Mouse (Mus musculus): ENCODE results near the gene Rbm48.
"Not testable (repeated sequence)": the region's sequence is repeated elsewhere in the genome, so short reads cannot be mapped to it uniquely, and the experiment has no call there.

Rbm48 gene

DNA sequence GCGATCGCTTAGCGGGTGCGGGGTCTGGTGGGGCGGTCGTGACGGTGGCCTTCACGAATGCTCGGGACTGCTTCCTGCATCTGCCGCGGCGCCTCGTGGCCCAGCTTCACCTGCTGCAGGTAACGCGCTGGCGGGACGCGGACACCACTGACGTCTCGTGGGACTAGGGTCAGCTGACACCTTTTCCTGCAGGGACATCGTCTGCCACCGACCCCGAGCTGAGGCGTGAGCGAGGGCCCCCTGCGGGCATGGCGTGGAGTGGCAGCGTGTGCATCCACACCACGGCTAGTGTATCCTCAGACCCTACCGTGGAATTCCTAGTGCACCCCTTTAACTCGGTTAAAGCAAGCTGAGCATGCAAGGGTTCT is at the start of gene Rbm48:
Rbm48 (minus strand) TSS at position 187 of the 368 bp plus-strand sequence.
- peak; percentile 88 for DNase-seq

DNA sequence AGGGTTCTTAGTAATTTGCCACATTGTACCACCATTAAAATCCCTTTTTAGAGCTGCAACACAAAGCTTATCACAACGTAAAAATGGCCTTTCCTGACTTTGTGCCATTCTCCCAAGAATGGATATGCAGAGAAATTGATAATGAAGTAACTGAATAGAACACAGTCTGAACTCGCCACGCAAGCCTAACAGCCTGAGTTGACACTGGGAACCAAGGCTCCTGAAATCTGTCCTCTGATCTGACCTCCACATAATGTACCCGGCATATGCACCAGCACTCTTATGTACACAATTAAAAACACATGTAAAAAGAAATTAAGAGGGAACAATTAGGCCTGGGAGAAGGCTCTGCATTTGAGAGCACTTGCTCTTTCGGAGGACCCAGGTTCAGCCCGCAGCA is 48.9 kb upstream of the Rbm48 start:
- no peak for DNase-seq

DNA sequence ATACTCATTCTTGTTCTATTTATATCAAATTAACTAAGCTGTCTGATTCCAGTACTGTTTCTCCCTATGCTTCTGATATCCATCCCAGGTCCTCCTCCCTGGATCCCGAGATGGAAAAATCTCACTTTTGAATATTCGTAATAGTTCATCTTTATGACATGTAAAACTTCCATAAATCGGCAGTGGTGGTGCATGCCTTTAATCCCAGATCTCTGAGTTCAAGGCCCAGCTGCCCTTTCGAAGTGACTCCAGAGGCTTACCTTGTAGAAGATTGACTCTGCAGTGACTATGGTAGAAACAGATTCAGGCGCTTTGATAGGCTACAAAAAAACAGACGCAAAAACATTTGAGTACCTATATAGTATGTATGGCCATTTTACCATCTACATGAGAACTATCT is 48.2 kb upstream of the Rbm48 start:
- no peak for DNase-seq

DNA sequence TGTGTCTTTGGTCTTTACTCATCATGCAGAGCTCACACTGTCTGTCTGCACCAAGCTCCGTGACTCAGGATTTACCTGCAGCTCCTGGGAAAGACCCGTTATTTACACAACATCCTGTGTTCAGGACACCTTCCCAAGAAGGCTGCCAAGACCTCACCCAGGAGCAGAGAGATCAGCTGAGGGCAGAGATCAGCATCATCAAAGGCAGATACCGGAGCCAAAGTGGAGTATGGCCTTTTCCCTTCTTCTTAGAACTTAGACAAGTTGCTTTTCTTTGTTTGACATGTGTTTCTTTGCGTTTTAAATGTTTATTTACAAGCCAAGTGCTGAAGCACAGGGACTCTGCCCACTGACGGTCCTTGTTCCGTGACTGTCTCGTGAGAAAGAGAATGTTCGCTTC is 38.9 kb upstream of the Rbm48 start:
- DNase-seq, result no peak

DNA sequence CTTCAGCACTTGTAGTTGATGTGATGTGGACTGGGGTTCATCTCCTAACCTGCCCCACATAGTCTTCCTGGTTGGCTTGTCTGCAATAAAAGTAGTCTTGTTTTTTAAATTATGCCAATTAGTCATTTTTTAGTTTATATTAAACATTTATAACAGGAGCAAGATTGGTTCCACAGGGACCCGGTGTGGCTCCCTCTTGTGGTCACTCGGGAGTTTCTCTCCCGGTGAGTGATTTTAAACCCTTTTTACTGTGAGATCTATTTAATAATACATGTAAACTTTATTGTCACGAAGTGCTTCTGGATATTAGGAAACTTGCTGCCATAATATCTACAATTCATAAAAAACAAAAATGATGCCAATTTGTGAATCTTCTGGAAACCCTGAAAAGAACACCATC is 37.6 kb upstream of the Rbm48 start:
- DNase-seq, result no peak

DNA sequence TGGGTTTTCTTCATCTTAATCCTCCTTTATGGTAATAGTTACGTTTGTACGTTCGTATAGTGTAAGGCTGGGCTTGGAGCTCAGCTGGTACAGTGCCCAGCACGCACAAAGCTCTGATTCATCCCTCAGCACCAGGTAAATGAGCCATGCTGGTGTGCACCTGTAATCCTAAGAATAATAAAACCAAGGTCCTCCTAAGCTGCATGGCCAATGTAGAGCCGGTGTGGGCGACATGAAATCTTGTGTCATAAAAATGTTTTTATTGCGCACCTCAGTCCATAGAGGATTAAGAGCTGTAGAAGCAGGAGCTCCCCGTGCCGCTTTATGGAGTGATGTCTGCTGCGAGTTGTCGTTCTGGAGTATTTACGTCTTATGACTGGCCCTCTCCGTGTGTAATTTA is 36.9 kb upstream of the Rbm48 start:
- no peak for DNase-seq

DNA sequence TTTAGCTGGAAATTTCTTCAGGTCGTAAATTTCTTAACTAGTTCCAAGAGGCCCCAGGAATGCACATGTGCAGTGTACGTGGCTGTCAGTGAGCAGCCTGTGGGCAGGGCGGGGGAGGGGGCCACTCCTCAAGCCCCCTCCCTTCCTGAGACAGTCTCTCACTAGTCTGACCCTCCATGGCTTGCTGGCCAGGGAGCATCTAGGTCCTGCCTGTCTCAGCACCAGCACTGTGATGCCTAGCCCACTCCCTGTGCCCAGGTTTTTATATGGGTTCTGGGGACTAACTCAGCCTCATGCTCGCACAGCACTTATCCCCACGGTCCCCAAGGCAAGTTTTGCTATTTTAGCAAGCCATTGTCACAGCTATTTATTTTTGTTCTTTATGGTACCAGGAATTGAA is 35.9 kb upstream of the Rbm48 start:
- DNase-seq, result no peak

DNA sequence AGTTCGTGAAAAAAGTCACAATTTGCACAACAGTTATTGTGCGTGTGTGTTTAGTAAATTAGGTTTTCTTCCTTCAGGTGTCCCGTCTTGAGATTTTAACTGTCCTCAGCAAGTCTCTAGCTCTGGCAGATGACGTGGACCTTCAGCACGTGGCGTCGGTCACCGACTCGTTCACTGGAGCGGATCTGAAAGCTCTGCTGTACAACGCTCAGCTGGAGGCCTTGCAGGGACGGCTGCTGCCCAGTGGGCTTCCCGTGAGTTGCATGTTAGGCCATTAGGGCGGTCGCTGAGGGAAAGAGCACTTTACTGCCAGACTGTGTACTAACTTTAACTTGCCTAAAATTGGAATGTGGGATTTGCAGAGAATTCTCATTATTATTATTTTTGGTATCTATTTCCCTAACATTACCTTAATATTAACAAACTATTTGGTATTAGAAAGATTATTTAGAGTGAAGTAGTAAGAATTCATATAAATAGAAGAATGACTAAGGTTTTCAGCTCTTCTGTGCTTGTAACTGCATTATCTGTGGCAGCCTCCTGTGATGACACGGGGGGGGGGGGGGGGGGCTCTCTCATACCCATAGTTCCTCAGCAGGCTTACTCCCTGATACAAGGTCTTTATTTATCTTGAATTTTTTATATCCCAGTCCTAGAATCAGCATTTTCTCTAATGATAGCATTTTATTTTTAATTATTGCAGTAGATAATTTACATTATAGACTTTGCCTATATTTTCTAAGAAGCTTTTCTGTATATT is 35.3 kb upstream of the Rbm48 start:
- peak; percentile 26 for DNase-seq

DNA sequence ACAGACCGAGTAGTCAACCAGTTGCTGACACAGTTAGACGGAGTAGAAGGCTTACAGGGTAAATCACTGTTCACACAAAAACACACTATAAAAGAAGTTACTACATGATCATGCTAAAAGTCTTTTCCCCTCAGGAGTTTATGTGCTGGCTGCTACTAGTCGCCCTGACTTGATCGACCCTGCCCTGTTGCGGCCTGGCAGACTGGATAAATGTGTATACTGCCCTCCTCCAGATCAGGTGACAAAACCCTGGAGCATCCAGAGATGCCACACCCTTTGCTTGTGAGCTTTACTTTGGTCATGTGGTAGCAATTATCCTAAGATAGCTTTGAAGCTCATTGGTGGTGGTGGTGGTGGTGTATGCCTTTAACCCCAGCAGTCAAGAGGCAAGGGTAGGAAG is 33.7 kb upstream of the Rbm48 start:
- no peak for DNase-seq

DNA sequence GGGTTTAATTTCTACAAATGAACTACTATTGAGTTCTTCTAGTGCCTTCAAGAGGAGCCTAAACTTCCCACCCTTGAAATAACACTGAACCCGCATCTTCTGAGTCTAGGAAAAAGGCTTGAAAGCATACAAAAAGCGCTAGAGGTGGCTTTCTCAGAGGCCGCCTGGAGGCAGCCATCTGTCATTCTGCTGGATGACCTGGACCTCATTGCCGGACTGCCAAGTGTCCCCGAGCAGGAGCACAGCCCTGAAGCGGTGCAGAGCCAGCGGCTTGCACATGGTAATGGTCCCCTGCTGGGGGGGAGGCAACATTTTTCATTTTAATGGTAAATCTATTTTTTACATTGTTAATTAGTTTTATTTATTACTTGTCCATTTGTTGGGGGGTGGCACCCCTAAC is 24.1 kb upstream of the Rbm48 start:
- no peak for DNase-seq

DNA sequence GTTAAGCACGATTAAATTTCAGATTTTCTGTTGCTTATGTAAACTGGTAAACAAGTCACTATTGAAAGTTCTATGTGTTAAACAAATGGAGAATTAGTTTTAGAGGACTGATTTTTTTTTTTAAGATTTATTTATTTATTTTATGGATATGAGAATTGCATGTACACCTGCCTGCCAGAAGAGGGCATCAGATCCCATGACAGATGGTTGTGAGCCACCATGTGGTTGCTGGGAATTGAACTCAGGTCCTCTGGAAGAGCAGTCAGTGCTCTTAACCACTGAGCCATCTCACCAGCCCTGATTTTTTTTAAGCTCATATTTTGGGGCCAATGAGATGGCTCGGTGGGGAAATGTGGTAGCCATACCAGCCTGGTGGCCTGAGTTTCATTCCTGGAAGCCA is 15.4 kb upstream of the Rbm48 start:
- not testable (repeated sequence) for DNase-seq

DNA sequence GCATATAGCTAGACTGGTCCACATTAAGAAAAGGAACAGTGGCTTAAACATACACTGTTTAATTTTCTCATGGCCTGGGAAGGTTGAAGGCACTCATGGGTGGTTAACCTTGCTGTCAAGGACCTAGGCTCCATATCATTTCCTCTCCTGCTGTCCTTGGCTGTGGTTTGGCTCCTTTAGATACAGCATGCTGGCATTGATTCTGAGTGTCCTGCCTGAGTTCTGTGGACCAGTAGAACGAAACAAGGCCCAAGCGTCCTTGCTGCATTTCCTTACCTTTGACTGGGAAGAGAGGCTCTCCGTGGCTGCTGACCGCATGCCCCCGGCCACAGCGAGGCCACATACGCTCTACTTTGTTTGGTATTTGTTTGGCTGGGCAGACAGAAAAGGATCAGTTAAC is 12.9 kb upstream of the Rbm48 start:
- no peak for DNase-seq

DNA sequence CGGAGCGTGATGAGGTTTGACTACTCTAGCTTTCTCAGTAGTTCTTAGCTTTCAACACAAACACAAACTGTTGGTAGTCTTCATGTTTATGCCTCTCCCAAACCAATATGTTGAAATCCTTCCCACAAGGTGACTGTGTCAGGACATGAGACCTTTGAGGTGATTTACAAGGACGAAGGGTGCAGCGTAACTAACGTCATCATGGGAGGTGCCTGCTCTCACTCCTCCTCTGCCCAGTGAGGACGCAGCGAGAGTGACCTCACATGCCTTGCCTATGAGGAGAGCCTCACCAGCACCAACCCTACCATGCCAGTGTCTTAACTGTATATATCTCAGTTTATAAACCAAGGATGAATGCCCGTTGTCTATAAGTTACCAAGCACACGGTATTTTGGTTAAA is 10.7 kb upstream of the Rbm48 start:
- no peak for DNase-seq

DNA sequence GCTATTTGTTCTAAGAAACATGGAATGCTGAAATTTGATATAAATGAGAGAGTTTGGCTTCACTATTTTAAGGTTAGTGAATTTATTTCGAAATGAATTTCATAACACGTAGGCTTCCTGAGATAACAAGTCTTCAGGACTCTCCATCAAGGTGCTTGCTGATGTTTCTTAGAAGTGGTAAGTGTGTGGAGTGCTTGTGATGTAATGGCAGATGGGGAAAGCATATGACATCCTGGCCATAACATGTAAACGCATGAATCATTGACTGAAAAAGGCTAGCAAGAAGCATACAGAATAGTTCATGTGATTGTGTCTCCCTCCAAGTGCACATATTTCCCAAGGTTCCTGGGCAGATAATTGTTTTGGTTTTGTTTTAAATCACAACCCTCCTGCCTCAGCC is 4.4 kb upstream of the Rbm48 start:
- no peak for DNase-seq

DNA sequence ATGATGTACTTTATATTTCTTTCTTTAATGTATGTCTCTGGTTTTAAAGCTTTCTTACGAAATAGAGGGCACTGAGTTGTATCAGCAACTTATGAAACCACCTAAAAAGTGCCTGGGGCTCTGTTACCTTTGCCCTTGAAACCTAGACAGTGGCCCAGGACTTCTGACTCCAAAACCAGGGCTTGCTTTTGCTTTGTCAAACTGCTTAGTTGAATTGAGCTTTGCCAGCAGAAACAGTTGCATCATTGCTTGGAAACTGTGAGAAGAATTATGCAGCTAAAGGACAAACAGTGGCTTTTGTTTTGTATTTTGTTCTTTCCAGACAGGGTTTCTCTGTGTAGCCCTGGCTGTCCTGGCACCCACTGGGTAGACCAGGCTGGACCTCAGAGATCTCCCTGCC is 3.9 kb upstream of the Rbm48 start:
- DNase-seq, result no peak

DNA sequence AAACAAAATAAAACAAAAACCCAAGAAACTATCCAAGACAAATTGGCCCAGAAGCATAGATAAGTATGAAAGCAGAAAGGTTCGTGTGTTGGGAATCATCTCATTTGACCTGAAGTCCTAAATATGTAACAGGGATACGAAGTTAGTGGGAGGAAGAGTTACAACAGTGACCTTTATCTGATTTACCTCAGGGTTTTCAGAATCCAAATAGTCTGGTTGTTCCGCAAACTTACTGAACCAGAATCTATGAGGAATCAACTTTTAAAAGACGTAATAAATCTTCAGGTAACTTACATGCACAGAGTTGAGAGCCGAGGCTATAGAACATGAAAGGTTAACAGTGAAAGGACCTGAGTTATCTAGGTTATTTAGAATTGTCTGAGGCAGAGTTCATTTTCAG is 2.4 kb upstream of the Rbm48 start:
- DNase-seq, result no peak

DNA sequence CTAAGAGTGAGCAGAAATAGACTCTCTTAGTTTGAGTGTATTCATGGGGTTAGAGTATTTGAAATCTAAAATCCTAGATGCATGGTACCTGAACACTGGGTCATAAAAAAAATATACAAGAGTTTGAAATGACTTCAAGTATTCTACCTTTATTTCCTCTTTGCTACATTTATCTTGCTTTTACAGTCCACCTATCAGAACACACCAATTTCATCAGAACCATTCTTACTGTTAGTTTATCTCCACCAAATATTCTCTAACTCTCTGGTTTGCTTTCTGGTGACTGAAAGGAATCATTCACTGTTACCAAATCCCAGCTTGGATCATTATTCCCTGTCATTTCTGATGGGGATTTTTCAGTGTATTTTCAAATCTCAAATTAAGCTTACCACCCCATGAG is 786 bp upstream of the Rbm48 start:
- DNase-seq, result no peak

DNA sequence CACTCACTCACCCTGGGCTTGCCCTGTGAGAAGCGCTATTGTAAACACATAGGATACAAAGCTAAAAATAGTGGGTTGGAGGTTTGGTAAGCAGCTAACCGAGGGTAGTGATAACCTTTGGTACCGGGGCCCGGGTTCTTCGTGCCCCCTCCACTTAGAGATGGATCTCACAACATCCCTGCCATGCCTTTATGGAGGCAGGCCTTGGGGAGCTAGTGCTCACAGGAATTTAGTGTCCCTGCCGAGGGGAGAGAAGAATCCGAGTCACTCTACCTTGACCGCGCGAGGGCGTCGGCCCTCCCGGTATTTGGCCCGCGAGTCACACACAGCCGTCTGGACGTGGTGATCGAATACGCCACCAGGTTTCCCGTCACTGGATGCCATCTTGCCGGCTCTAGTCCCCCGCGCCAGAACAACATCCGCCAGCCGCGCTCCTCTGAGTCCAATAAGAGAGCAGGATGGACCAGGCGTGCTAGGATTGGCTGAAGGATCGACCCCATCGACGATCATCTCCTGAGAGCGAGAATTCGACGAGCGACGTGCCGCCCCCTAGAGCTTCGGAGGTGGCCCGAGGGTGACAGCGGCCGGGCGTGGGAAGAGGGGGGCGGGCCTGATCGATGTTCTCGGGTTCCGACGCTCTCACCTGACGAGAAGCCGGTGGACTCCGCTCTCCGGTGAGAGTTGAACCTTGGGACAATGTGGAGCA is 539 bp downstream of the Rbm48 start, which contains the start of gene Pex1:
Pex1 (plus strand) TSS at position 374 of the 706 bp plus-strand sequence.
- DNase-seq, result peak; percentile 97

DNA sequence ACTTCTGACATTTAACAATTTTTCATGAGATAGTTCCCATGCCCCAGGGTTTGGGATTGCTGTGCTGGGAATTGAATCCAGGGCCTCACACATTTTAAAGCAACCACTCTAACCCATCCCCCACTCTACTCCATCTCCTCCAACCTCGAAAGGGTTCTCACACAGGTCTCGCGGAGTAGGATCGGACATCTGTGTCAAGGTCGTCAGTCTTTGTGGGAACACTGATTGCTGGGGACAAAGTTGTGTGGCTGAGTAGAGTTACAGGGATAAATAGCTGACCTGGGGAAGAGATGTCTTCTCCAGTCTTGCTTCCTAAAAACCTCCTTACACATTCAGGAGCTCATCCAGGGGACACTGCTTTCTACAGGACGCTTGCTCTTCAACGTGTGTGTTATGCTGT is 17.3 kb downstream of the Rbm48 start:
- no peak for DNase-seq

DNA sequence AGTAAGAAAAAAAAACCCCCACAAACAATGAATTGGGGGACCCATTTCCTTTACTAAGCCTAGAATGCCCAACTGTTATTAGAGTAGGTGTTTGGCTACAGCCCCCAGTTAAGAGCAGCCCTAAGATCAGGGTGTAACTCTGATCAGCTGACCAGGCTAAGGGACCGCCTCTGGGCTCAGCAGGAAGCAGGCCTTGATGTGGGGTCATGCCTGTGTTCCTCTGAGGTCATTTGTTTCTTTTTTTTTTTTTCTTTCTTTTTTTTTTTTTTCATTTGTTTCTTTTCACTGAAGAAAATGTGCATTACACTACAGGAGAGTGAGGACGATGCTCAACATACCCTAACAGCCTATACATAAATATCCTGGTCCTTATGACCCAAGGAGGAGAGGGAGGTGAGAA is 18.4 kb downstream of the Rbm48 start:
- no peak for DNase-seq

DNA sequence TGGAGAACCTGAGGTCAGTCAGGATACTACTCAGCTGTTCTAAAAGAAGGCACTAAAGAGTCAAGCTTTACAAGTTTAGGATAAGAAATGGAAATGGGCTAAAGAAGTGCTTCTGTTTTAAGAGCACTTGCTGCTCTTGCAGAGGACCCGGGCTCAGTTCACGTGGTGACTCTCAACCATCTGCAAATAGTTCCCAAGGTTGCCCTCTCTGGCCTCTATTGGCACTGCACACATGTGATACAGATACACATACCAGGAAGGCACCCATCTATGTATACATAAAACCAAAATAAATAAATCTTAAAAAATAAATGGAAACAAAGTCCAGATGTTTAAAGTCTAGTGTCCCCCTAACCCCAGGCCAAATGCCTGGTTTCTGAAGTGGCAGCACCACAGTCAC is 21.6 kb downstream of the Rbm48 start:
- no peak for DNase-seq

DNA sequence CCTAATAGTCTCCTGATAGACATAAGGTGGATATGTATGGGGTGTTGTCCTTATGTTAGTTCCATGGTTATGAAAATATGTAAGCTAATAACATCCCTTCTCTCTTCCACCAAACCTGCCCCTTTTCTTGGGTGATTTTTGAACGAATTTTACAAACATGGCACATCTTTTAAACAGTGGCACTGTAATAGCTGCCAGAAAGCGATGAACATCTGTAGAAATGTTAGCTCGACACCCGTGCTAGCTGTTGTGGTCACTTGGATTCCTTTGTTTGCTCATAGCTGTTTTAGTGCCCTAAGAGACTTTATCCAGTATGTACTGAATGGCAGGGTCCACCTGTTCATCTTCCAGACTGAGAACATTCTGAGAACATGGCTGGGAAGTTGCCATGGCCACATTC is 25.1 kb downstream of the Rbm48 start, which contains the start of gene 1700109H08Rik:
1700109H08Rik (plus strand) TSS at position 301 of the 400 bp plus-strand sequence.
- DNase-seq, result no peak

DNA sequence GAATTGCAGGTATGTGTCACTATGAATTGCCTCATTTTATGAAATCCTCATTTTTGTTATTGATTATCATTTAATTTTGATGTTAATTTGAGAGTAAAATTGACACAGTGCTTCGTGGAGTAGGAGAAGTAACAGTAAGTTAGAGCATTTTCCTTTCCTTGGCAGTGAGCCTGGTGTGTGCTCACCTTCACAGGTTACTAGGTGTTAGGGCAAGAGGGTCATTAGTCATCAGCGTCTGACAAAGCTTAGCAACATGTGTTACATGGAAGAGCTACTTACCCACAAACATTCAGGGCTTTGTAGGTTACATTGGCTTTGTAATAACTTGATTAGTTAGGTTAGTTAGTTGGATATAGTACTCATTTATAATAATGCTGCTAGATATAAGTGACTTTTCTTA is 42.2 kb downstream of the Rbm48 start:
- no peak for DNase-seq

DNA sequence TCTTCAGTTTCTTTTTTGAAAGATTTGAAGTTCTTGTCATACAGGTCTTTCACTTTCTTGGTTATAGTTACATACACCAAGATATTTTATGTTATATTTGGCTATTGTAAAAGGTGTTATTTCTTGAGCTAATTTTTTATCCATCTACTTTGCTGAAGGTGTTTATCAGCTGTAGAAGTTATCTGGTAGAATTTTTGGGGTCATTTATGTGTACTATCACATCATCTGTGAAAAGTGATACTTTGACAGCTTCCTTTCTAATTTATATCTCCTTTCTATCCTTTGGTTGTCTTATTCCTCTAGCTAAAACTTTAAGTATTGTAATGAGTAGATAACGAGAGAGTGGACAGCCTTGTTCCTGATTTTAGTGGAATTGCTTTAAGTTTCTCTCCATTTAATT is 44.9 kb downstream of the Rbm48 start:
- DNase-seq, result no peak

DNA sequence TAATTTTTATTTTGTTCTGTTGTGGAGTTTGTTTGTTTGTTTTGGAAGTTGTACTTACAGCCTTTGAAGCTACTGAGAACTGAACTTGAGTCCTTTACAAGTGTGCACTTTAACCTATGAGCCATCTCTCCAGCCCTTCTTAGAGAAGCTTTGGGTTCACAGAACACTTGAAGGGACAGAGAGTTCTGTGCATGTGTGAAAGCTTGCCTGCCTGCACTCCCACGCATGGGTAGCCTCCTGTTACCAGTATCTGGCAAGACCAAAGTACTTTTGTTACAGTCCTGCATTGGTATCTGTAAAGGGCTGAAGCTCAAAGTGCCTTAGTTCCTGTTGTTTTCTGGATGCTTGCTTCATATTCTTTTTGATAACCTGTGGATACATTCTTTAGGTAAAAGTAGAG is 50.2 kb downstream of the Rbm48 start:
- DNase-seq, result peak; percentile 70
